20 mouse cellular contexts compared by ENCODE assay signal in the genomic region with DNA sequence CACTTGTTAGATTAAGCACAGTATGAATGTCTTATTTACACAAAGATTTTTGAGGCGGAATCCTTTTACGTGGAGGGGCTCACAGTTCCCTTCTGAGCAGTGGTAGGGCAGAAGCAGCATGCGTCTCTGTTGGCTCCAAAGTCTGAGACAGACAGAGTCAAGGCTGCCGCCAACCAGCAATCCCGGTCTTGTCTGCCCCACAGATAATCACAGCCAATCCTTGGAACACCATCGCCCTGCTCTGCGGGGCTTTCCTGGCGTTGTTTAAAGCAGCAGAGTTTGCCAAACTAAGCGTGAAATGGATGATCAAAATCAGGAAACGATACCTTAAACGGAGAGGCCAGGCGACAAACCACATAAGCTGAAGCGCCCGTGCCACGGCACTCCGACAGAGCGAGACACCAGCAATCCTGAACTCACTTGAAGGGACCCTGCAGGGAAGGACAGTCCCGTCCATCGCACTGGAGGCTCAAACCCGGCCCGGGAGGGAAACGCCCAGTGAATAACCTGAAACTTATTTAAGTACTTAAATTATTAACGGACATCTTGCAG. TPM values are rescaled to one million over a fixed set of nuclear protein-coding genes. Genes with fewer than 3 reads are reported as not detected.
DNase-seq lines count a peak whose midpoint lies in the region; ATAC-seq lines count a peak whose summit lies in the region.
"Had no signal": no experiment of that assay in that cellular context is flagged by ENCODE, and none has a peak within 500 bp of the region (broad histone marks: within the 10 kb centered on the region; RNA-seq: fewer than 3 reads in every experiment).

No protein-coding gene starts in this region.

- no peak for ATAC-seq in forebrain, embryonic 14.5 days
- no peak for ATAC-seq in kidney, embryonic 15.5 days (replicated peaks; ENCODE audit: low FRiP score)
- ATAC-seq: forebrain, embryonic 16.5 days had no signal

- H3K9ac ChIP-seq in forebrain, embryonic 14.5 days (ENCODE audit: low read length): no peak overlapping the region; the same call in 1 of the 2 replicates
- H3K9ac ChIP-seq in kidney, embryonic 15.5 days: no peak overlapping the region
- H3K9ac ChIP-seq: hindbrain, embryonic 14.5 days; liver, embryonic 15.5 days; neural tube, embryonic 13.5 days had no signal

- H3K27me3 ChIP-seq in forebrain, embryonic 14.5 days (replicated peaks; ENCODE audit: control insufficient read depth, insufficient read depth, low read length): no peaks in the 10 kb centered on the region
- H3K27me3 ChIP-seq in forebrain, embryonic 10.5 days (ENCODE audit: poor library complexity, severe bottlenecking): no peaks in the 10 kb centered on the region
- no peaks in the 10 kb centered on the region for H3K27me3 ChIP-seq in kidney, embryonic 15.5 days
- H3K27me3 ChIP-seq: liver, embryonic 15.5 days; neural tube, embryonic 13.5 days had no signal

- WGBS in forebrain, embryonic 14.5 days: 80% methylated on average over 23 of the region's 23 CpGs
- 88% methylated on average over 23 of the region's 23 CpGs for WGBS in forebrain, embryonic 10.5 days
- WGBS in kidney, embryonic 15.5 days: 79% methylated on average over 23 of the region's 23 CpGs

- H3K4me1 ChIP-seq in forebrain, embryonic 14.5 days (ENCODE audit: control insufficient read depth, insufficient read depth, low read length): no peaks in the 10 kb centered on the region
- peaks cover 11% of the 10 kb centered on the region for H3K4me1 ChIP-seq in forebrain, embryonic 10.5 days
- 0 out of 2 replicates have a peak, but pooled peaks cover 3% of the 10 kb centered on the region for H3K4me1 ChIP-seq in kidney, embryonic 15.5 days
- H3K4me1 ChIP-seq: midbrain, embryonic 10.5 days had no signal

- H3K9me3 ChIP-seq in forebrain, embryonic 14.5 days (replicated peaks; ENCODE audit: control insufficient read depth, low read length): no peaks in the 10 kb centered on the region
- H3K9me3 ChIP-seq in forebrain, embryonic 10.5 days: no peaks in the 10 kb centered on the region
- H3K9me3 ChIP-seq in kidney, embryonic 15.5 days (replicated peaks): no peaks in the 10 kb centered on the region
- H3K9me3 ChIP-seq: limb, embryonic 10.5 days; liver, embryonic 15.5 days; midbrain, embryonic 10.5 days; neural tube, embryonic 13.5 days had no signal

- no peak overlapping the region for H3K4me3 ChIP-seq in forebrain, embryonic 14.5 days (ENCODE audit: low read depth, low read length)
- no peak overlapping the region for H3K4me3 ChIP-seq in forebrain, embryonic 10.5 days
- no peak overlapping the region for H3K4me3 ChIP-seq in kidney, embryonic 15.5 days (replicated peaks)
- H3K4me3 ChIP-seq: gastrocnemius, adult 2 months; limb, embryonic 10.5 days; liver, embryonic 15.5 days; midbrain, embryonic 10.5 days; neural tube, embryonic 13.5 days had no signal

- no peak overlapping the region for H3K4me2 ChIP-seq in forebrain, embryonic 14.5 days (ENCODE audit: low read length)
- H3K4me2 ChIP-seq in kidney, embryonic 15.5 days: no peak overlapping the region
- H3K4me2 ChIP-seq: hindbrain, embryonic 14.5 days; liver, embryonic 15.5 days; neural tube, embryonic 13.5 days had no signal

- DNase-seq in forebrain, embryonic 14.5 days (ENCODE audit: low spot score): peak; percentile 9
- no peak for DNase-seq in forebrain, embryonic 10.5 days (ENCODE audit: extremely low spot score, low spot score)
- DNase-seq in kidney, postnatal 14 days: no peak
- peak; percentile 4 for DNase-seq in thymus, postnatal 14 days
- DNase-seq in thymus, postnatal 10 days (ENCODE audit: low spot score in 2 of 2): no peak
- no peak for DNase-seq in urinary bladder, postnatal 14 days (ENCODE audit: low spot score)
- DNase-seq: B cell, adult 2 months; cerebellum, adult 11 months; gastrocnemius, adult 2 months; kidney, adult 18-20 months; kidney, postnatal 4 days; right cerebral cortex, postnatal 4 days; thymus, postnatal 36 days had no signal

- H3K27ac ChIP-seq in forebrain, embryonic 14.5 days (ENCODE audit: low read depth, low read length): no peak overlapping the region
- H3K27ac ChIP-seq in forebrain, embryonic 10.5 days: no peak overlapping the region
- 0 out of 2 replicates have a peak overlapping the region, but pooled peaks have one; percentile 3 for H3K27ac ChIP-seq in kidney, embryonic 15.5 days
- H3K27ac ChIP-seq: gastrocnemius, adult 2 months; hindbrain, embryonic 14.5 days; limb, embryonic 10.5 days; liver, embryonic 15.5 days; midbrain, embryonic 10.5 days; neural tube, embryonic 13.5 days had no signal

- peaks cover 90% of the 10 kb centered on the region for H3K36me3 ChIP-seq in forebrain, embryonic 14.5 days (ENCODE audit: control insufficient read depth, insufficient read depth, low read length)
- peaks cover 93% of the 10 kb centered on the region for H3K36me3 ChIP-seq in forebrain, embryonic 10.5 days (replicated peaks)
- H3K36me3 ChIP-seq in kidney, embryonic 15.5 days: peaks cover 90% of the 10 kb centered on the region

RNA-seq across cellular contexts. Expression of gene Tmem206, which starts 23.9 kb away (rescaled TPM):
- 57.0 and 62.5 TPM in 2 replicates for polyA plus RNA-seq in forebrain, embryonic 14.5 days (2014; fragmentation: Nextera tagmentation; extraction: Ambion mirVana)
- 25.6 and 29.5 TPM in 2 replicates for polyA plus RNA-seq in forebrain, embryonic 10.5 days (2016; fragmentation: Nextera tagmentation; extraction: Ambion mirVana)
- 21.3 and 24.7 TPM in 2 replicates for polyA plus RNA-seq in kidney, embryonic 15.5 days (2015; fragmentation: Nextera tagmentation; extraction: Ambion mirVana)

RNA-seq across cellular contexts. Expression of gene Nenf, which starts 31.6 kb away (rescaled TPM):
- 125 and 128 TPM in 2 replicates for polyA plus RNA-seq in forebrain, embryonic 14.5 days (2014; fragmentation: Nextera tagmentation; extraction: Ambion mirVana)
- polyA plus RNA-seq in forebrain, embryonic 10.5 days (2016; fragmentation: Nextera tagmentation; extraction: Ambion mirVana): 49.9 and 51.9 TPM in 2 replicates
- polyA plus RNA-seq in kidney, embryonic 15.5 days (2015; fragmentation: Nextera tagmentation; extraction: Ambion mirVana): 93.6 and 98.5 TPM in 2 replicates

RNA-seq across cellular contexts. Expression of gene Ppp2r5a, which starts 53.5 kb away (rescaled TPM):
- polyA plus RNA-seq in forebrain, embryonic 14.5 days (2014; fragmentation: Nextera tagmentation; extraction: Ambion mirVana): 10.5 and 11.8 TPM in 2 replicates
- 9.1 and 9.5 TPM in 2 replicates for polyA plus RNA-seq in forebrain, embryonic 10.5 days (2016; fragmentation: Nextera tagmentation; extraction: Ambion mirVana)
- 17.7 and 17.8 TPM in 2 replicates for polyA plus RNA-seq in kidney, embryonic 15.5 days (2015; fragmentation: Nextera tagmentation; extraction: Ambion mirVana)

Comparison
In these comparisons a context has a peak if more than half of its experiments do, and no peak if none do; other contexts are left out.
1. DNase-seq: peak in forebrain, embryonic 14.5 days (single experiment) and thymus, postnatal 14 days (single experiment); none in forebrain, embryonic 10.5 days (single experiment), kidney, postnatal 14 days (single experiment), thymus, postnatal 10 days (0 of 2) and urinary bladder, postnatal 14 days (single experiment).